Mouse (Mus musculus) brain, embryonic 14.5 days (tissue): ENCODE data around the gene Pola1. TPM values are rescaled to one million over a fixed set of nuclear protein-coding genes. Genes with fewer than 3 reads are reported as not detected.
A peak's percentile ranks its signal among the peaks of the same experiment; 100 is the strongest.

Source experiments
- DNase-seq: peaks from one replicate; pipeline ENCODE4 v3.0.0-alpha.2; 2011; ENCODE audit warnings: low read depth
- CTCF ChIP-seq: fragments of 200-500 bp; IDR thresholded peaks from 2 replicates; pipeline ENCODE4 v1.5.1; 2012; ENCODE audit warnings: inconsistent platforms, mild to moderate bottlenecking, moderate library complexity, borderline replicate concordance; ENCODE audit not compliant: insufficient read depth, insufficient read length; ENCODE audit errors: extremely low read depth
- POLR2A ChIP-seq: fragments of 200-500 bp; IDR thresholded peaks from 2 replicates; pipeline ENCODE4 v1.6.1; 2012; ENCODE audit warnings: mild to moderate bottlenecking, inconsistent platforms, borderline replicate concordance; ENCODE audit not compliant: poor library complexity, insufficient read depth, insufficient read length, severe bottlenecking; ENCODE audit errors: extremely low read depth
- polyA plus RNA-seq: library from polyadenylated mRNA; depleted of rRNA; stranded (reverse); fragments of >200 nt; gene quantifications from 2 replicates; pipeline ENCODE4 v1.2.3, GENCODE M21; 2012

The Pola1 gene
- polyA plus RNA-seq, 1 experiment, result 4.9 TPM

GRCm38 (mm10) chrX:93634861-93635375 lies 3.0 kb upstream of the Pola1 start:
- TF ChIP-seq CTCF, result no peak
- no peak for TF ChIP-seq POLR2A
- DNase-seq, result no peak

GRCm38 (mm10) chrX:93630256-93630655 lies 1.7 kb downstream of the Pola1 start:
- peak; percentile 58 for DNase-seq
- no peak for TF ChIP-seq POLR2A
- TF ChIP-seq CTCF, result no peak

GRCm38 (mm10) chrX:93602214-93602613 lies 29.7 kb downstream of the Pola1 start:
- TF ChIP-seq POLR2A (no peak), CTCF (no peak)
- no peak for DNase-seq

- no peak for DNase-seq
- TF ChIP-seq POLR2A, result no peak
- TF ChIP-seq CTCF, result no peak
Observed at GRCm38 (mm10) chrX:93594283-93594682, 37.7 kb downstream of the Pola1 start.

GRCm38 (mm10) chrX:93580931-93581330 lies 51.0 kb downstream of the Pola1 start:
- DNase-seq, result no peak
- TF ChIP-seq POLR2A (no peak), CTCF (no peak)

- TF ChIP-seq POLR2A (no peak), CTCF (no peak)
- DNase-seq, result peak; percentile 47
Observed at GRCm38 (mm10) chrX:93557171-93557570, 74.8 kb downstream of the Pola1 start.

- peak; percentile 29 for DNase-seq
- TF ChIP-seq CTCF (no peak), POLR2A (no peak)
Observed at GRCm38 (mm10) chrX:93539779-93540178, 92.2 kb downstream of the Pola1 start.

GRCm38 (mm10) chrX:93502865-93503353 lies 129.0 kb downstream of the Pola1 start:
- TF ChIP-seq CTCF, result no peak
- TF ChIP-seq POLR2A, result no peak
- peak; percentile 59 for DNase-seq

GRCm38 (mm10) chrX:93497597-93497996 lies 134.4 kb downstream of the Pola1 start:
- DNase-seq, result peak; percentile 63
- TF ChIP-seq POLR2A (no peak), CTCF (no peak)

GRCm38 (mm10) chrX:93465711-93466110 lies 166.2 kb downstream of the Pola1 start:
- peak; percentile 64 for DNase-seq
- TF ChIP-seq CTCF, result no peak
- TF ChIP-seq POLR2A, result no peak

- DNase-seq, result peak; percentile 74
Observed at GRCm38 (mm10) chrX:93429738-93430260, 202.2 kb downstream of the Pola1 start.

More at GRCm38 (mm10) chrX:93429738-93430260, 202.2 kb downstream of the Pola1 start:
- TF ChIP-seq CTCF (no peak), POLR2A (no peak)
